Mouse (Mus musculus): ENCODE data around the gene Pcyt2. TPM values are rescaled to one million over a fixed set of nuclear protein-coding genes. Genes with fewer than 3 reads are reported as not detected.

Gene Pcyt2
- polyA plus RNA-seq (2012; rRNA removed): 217 and 238 TPM in 2 replicates

- Histone ChIP-seq H3K4me1 (ENCODE audit: control insufficient read depth, insufficient read depth, low read length) (peaks cover 4% of the 10 kb centered on the region; the same call in 1 of the 2 replicates), H3K4me3 (replicated peaks; ENCODE audit: extremely low read depth, low read depth, low read length) (peak within 1 kb of the TSS; percentile 97)
- DNase-seq: peak; percentile 89
- under 1% methylated on average over 56 of the region's 56 CpGs for WGBS
- peak; percentile 71; the same call in 1 of the 2 replicates for TF ChIP-seq POLR2A (IDR thresholded peaks at IDR 0.05; ENCODE audit: borderline replicate concordance, extremely low read depth, low read depth, low read length)
- TF ChIP-seq CTCF (IDR thresholded peaks at IDR 0.05; ENCODE audit: insufficient read depth, low read length): no peak
These were observed at the start of gene Pcyt2 for GRCm38 (mm10) chr11:120617519-120618112. Gene Pcyt2, minus strand, starts transcription at chr11:120617936.

GRCm38 (mm10) chr11:120666617-120667016, 48.9 kb upstream of the Pcyt2 start:
- 19% methylated on average over 3 of the region's 3 CpGs for WGBS
- Histone ChIP-seq H3K4me3 (replicated peaks; ENCODE audit: extremely low read depth, low read depth, low read length) (no peak overlapping the region), H3K4me1 (ENCODE audit: control insufficient read depth, insufficient read depth, low read length) (no peaks in the 10 kb centered on the region)
- no peak for DNase-seq
- no peak for TF ChIP-seq CTCF (IDR thresholded peaks at IDR 0.05; ENCODE audit: insufficient read depth, low read length)
- TF ChIP-seq POLR2A (IDR thresholded peaks at IDR 0.05; ENCODE audit: borderline replicate concordance, extremely low read depth, low read depth, low read length): no peak

- 74% methylated on average over 3 of the region's 3 CpGs for WGBS
- H3K4me3 ChIP-seq (replicated peaks; ENCODE audit: extremely low read depth, low read depth, low read length): no peak overlapping the region
- no peaks in the 10 kb centered on the region for H3K4me1 ChIP-seq (ENCODE audit: control insufficient read depth, insufficient read depth, low read length)
- no peak for DNase-seq
- TF ChIP-seq POLR2A (IDR thresholded peaks at IDR 0.05; ENCODE audit: borderline replicate concordance, extremely low read depth, low read depth, low read length) (no peak), CTCF (IDR thresholded peaks at IDR 0.05; ENCODE audit: insufficient read depth, low read length) (no peak)
These were observed 47.7 kb upstream of the Pcyt2 start for GRCm38 (mm10) chr11:120665406-120665805.

GRCm38 (mm10) chr11:120663714-120664113, 46.0 kb upstream of the Pcyt2 start:
- no peak for DNase-seq

GRCm38 (mm10) chr11:120662759-120663158, 45.0 kb upstream of the Pcyt2 start:
- no peak for DNase-seq
- Histone ChIP-seq H3K4me1 (ENCODE audit: control insufficient read depth, insufficient read depth, low read length) (0 out of 2 replicates have a peak, but pooled peaks cover 2% of the 10 kb centered on the region), H3K4me3 (replicated peaks; ENCODE audit: extremely low read depth, low read depth, low read length) (no peak overlapping the region)
- TF ChIP-seq CTCF (IDR thresholded peaks at IDR 0.05; ENCODE audit: insufficient read depth, low read length) (no peak), POLR2A (IDR thresholded peaks at IDR 0.05; ENCODE audit: borderline replicate concordance, extremely low read depth, low read depth, low read length) (no peak)
- WGBS: 35% methylated on average over 6 of the region's 6 CpGs

More at GRCm38 (mm10) chr11:120663714-120664113, 46.0 kb upstream of the Pcyt2 start:
- Histone ChIP-seq H3K4me1 (ENCODE audit: control insufficient read depth, insufficient read depth, low read length) (0 out of 2 replicates have a peak, but pooled peaks cover 2% of the 10 kb centered on the region), H3K4me3 (replicated peaks; ENCODE audit: extremely low read depth, low read depth, low read length) (no peak overlapping the region)
- TF ChIP-seq POLR2A (IDR thresholded peaks at IDR 0.05; ENCODE audit: borderline replicate concordance, extremely low read depth, low read depth, low read length) (no peak), CTCF (IDR thresholded peaks at IDR 0.05; ENCODE audit: insufficient read depth, low read length) (no peak)
- 89% methylated on average over 5 of the region's 5 CpGs for WGBS

GRCm38 (mm10) chr11:120661076-120661460, 43.3 kb upstream of the Pcyt2 start, which contains the start of gene Notum:
Gene Notum, minus strand, starts transcription at chr11:120661175.
- peak within 1 kb of the TSS; percentile 42 for H3K4me3 ChIP-seq (replicated peaks; ENCODE audit: extremely low read depth, low read depth, low read length)
- no peak for TF ChIP-seq CTCF (IDR thresholded peaks at IDR 0.05; ENCODE audit: insufficient read depth, low read length)
- no peak for TF ChIP-seq POLR2A (IDR thresholded peaks at IDR 0.05; ENCODE audit: borderline replicate concordance, extremely low read depth, low read depth, low read length)
- DNase-seq: no peak
- 0 out of 2 replicates have a peak, but pooled peaks cover 2% of the 10 kb centered on the region for H3K4me1 ChIP-seq (ENCODE audit: control insufficient read depth, insufficient read depth, low read length)
- 2% methylated on average over 35 of the region's 35 CpGs for WGBS

- WGBS: under 1% methylated on average over 94 of the region's 95 CpGs
- TF ChIP-seq POLR2A (IDR thresholded peaks at IDR 0.05; ENCODE audit: borderline replicate concordance, extremely low read depth, low read depth, low read length): no peak
- no peak for TF ChIP-seq CTCF (IDR thresholded peaks at IDR 0.05; ENCODE audit: insufficient read depth, low read length)
- Histone ChIP-seq H3K4me1 (ENCODE audit: control insufficient read depth, insufficient read depth, low read length) (0 out of 2 replicates have a peak, but pooled peaks cover 2% of the 10 kb centered on the region), H3K4me3 (replicated peaks; ENCODE audit: extremely low read depth, low read depth, low read length) (peak overlapping the region; percentile 42)
- DNase-seq: peak; percentile 35
These were observed 42.8 kb upstream of the Pcyt2 start for GRCm38 (mm10) chr11:120660301-120661075.

GRCm38 (mm10) chr11:120659509-120660300, 42.0 kb upstream of the Pcyt2 start:
- WGBS: 3% methylated on average over 50 of the region's 50 CpGs
- TF ChIP-seq CTCF (IDR thresholded peaks at IDR 0.05; ENCODE audit: insufficient read depth, low read length) (no peak), POLR2A (IDR thresholded peaks at IDR 0.05; ENCODE audit: borderline replicate concordance, extremely low read depth, low read depth, low read length) (no peak)
- Histone ChIP-seq H3K4me1 (ENCODE audit: control insufficient read depth, insufficient read depth, low read length) (0 out of 2 replicates have a peak, but pooled peaks cover 2% of the 10 kb centered on the region), H3K4me3 (replicated peaks; ENCODE audit: extremely low read depth, low read depth, low read length) (peak overlapping the region; percentile 42)
- peak; percentile 48 for DNase-seq

GRCm38 (mm10) chr11:120658876-120659410, 41.2 kb upstream of the Pcyt2 start:
- Histone ChIP-seq H3K4me1 (ENCODE audit: control insufficient read depth, insufficient read depth, low read length) (0 out of 2 replicates have a peak, but pooled peaks cover 2% of the 10 kb centered on the region), H3K4me3 (replicated peaks; ENCODE audit: extremely low read depth, low read depth, low read length) (no peak overlapping the region)
- peak; percentile 66 for TF ChIP-seq CTCF (IDR thresholded peaks at IDR 0.05; ENCODE audit: insufficient read depth, low read length)
- no peak for TF ChIP-seq POLR2A (IDR thresholded peaks at IDR 0.05; ENCODE audit: borderline replicate concordance, extremely low read depth, low read depth, low read length)
- WGBS: 5% methylated on average over 24 of the region's 24 CpGs
- DNase-seq: peak; percentile 83
